8 mouse cellular contexts compared by ENCODE assay signal in genomic region chr9:110896595-110896994, GRCm38 (mm10). TPM values are rescaled to one million over a fixed set of nuclear protein-coding genes. Genes with fewer than 3 reads are reported as not detected.
DNase-seq lines count a peak whose midpoint lies in the region; ATAC-seq and TF ChIP-seq lines count a peak whose summit lies in the region.

No protein-coding gene starts in this region.

- H3K27me3 ChIP-seq in E14TG2a.4 (ENCODE audit: insufficient read depth, low read length) = no peaks in the 10 kb centered on the region

- DNase-seq in CD4-positive helper T cell, adult 2 months (ENCODE audit: low read depth, low spot score) = peak; percentile 88
- peak; percentile 29 for DNase-seq in lung, postnatal 36 days
- no peak for DNase-seq in kidney, postnatal 25 days
- DNase-seq in c-Kit-positive CD71-positive TER-119-positive erythroid progenitor cells, embryonic 14.5 days (ENCODE audit: low spot score) = no peak
- DNase-seq in adrenal gland, adult 2 months = no peak

- peak overlapping the region; percentile 35 for H3K4me3 ChIP-seq in E14TG2a.4 (replicated peaks; ENCODE audit: low read length)

- peaks cover 59% of the 10 kb centered on the region for H3K36me3 ChIP-seq in E14TG2a.4 (ENCODE audit: insufficient read depth, low read length)

- H3K4me1 ChIP-seq in E14TG2a.4 (replicated peaks; ENCODE audit: low read depth, low read length) = peaks cover 40% of the 10 kb centered on the region

- no peaks in the 10 kb centered on the region for H3K9me3 ChIP-seq in E14TG2a.4 (ENCODE audit: low read length)

- ATAC-seq in granulocyte monocyte progenitor cell, adult 5-6 weeks (replicated peaks; ENCODE audit: poor library complexity, severe bottlenecking) = peak; percentile 60
- ATAC-seq in monocyte, adult 5-6 weeks (replicated peaks; ENCODE audit: insufficient number of reproducible peaks, low FRiP score, low TSS enrichment, poor library complexity, severe bottlenecking) = no peak

- no peak for TF ChIP-seq CTCF in E14TG2a.4 (conservative IDR thresholded peaks at IDR 0.05; ENCODE audit: low read length)

RNA-seq across cellular contexts. Expression of gene Tmie, which starts 16.7 kb away (rescaled TPM):
- total RNA-seq in granulocyte monocyte progenitor cell, adult 5-6 weeks (2014; fragmentation: Nextera tagmentation) = not detected in 2 replicates
- total RNA-seq in granulocyte monocyte progenitor cell, adult 5-6 weeks (2017) = not detected in 2 replicates
- 0.19 TPM in 1 of 3 replicates, not detected in the others for total RNA-seq in monocyte, adult 5-6 weeks (2017)
- total RNA-seq in adrenal gland, adult 2 months (2021) = 1 to 10 TPM; 2.0 to 3.9 TPM
- polyA plus RNA-seq in adrenal gland, adult 2 months (2012; rRNA removed) = 2.2 and 4.6 TPM in 2 replicates

RNA-seq across cellular contexts. Expression of gene Als2cl, which starts 16.9 kb away (rescaled TPM):
- 0.41 TPM in 1 of 2 replicates, not detected in the other for total RNA-seq in granulocyte monocyte progenitor cell, adult 5-6 weeks (2014; fragmentation: Nextera tagmentation)
- total RNA-seq in granulocyte monocyte progenitor cell, adult 5-6 weeks (2017) = 0.04 TPM in 1 of 2 replicates, not detected in the other
- 0.43 to 0.97 TPM (median 0.86 TPM) in 3 replicates for total RNA-seq in monocyte, adult 5-6 weeks (2017)
- total RNA-seq in adrenal gland, adult 2 months (2021) = 10 to 100 TPM; 13.3 to 20.2 TPM
- polyA plus RNA-seq in adrenal gland, adult 2 months (2012; rRNA removed) = 43.0 and 52.5 TPM in 2 replicates

RNA-seq across cellular contexts. Expression of gene Fam240a, which starts 20.1 kb away (rescaled TPM):
- total RNA-seq in granulocyte monocyte progenitor cell, adult 5-6 weeks (2014; fragmentation: Nextera tagmentation) = not detected in 2 replicates
- not detected in 2 replicates for total RNA-seq in granulocyte monocyte progenitor cell, adult 5-6 weeks (2017)
- not detected in 3 replicates for total RNA-seq in monocyte, adult 5-6 weeks (2017)
- not detected for total RNA-seq in adrenal gland, adult 2 months (2021)
- polyA plus RNA-seq in adrenal gland, adult 2 months (2012; rRNA removed) = not detected in 2 replicates

RNA-seq across cellular contexts. Expression of gene Prss50, which starts 38.8 kb away (rescaled TPM):
- not detected in 2 replicates for total RNA-seq in granulocyte monocyte progenitor cell, adult 5-6 weeks (2014; fragmentation: Nextera tagmentation)
- total RNA-seq in granulocyte monocyte progenitor cell, adult 5-6 weeks (2017) = not detected in 2 replicates
- total RNA-seq in monocyte, adult 5-6 weeks (2017) = not detected in 3 replicates
- not detected for total RNA-seq in adrenal gland, adult 2 months (2021)
- not detected in 2 replicates for polyA plus RNA-seq in adrenal gland, adult 2 months (2012; rRNA removed)

RNA-seq across cellular contexts. Expression of gene Tdgf1, which starts 49.4 kb away (rescaled TPM):
- not detected in 2 replicates for total RNA-seq in granulocyte monocyte progenitor cell, adult 5-6 weeks (2014; fragmentation: Nextera tagmentation)
- total RNA-seq in granulocyte monocyte progenitor cell, adult 5-6 weeks (2017) = not detected in 2 replicates
- total RNA-seq in monocyte, adult 5-6 weeks (2017) = not detected in 3 replicates
- total RNA-seq in adrenal gland, adult 2 months (2021) = not detected
- polyA plus RNA-seq in adrenal gland, adult 2 months (2012; rRNA removed) = not detected in 2 replicates

Comparison
In these comparisons a context has a peak if more than half of its experiments do, and no peak if none do; other contexts are left out.
1. DNase-seq: peak in CD4-positive helper T cell, adult 2 months (single experiment) and lung, postnatal 36 days (single experiment); none in kidney, postnatal 25 days (0 of 2), c-Kit-positive CD71-positive TER-119-positive erythroid progenitor cells, embryonic 14.5 days (single experiment) and adrenal gland, adult 2 months (single experiment).